Mouse (Mus musculus) olfactory bulb, adult 2 months (tissue): ENCODE measurements around the gene Ccdc12.

Experiments used
- CTCF ChIP-seq: fragments of 200-500 bp; IDR thresholded peaks from 2 replicates; pipeline ENCODE4 v1.5.1; 2012; ENCODE audit warnings: low read depth, mild to moderate bottlenecking, low read length, moderate library complexity; ENCODE audit not compliant: insufficient read depth
- POLR2A ChIP-seq: fragments of 200-500 bp; IDR thresholded peaks from 2 replicates; pipeline ENCODE4 v1.6.1; 2012; ENCODE audit warnings: mild to moderate bottlenecking, low read depth, low read length, moderate library complexity; ENCODE audit not compliant: insufficient read depth

DNA sequence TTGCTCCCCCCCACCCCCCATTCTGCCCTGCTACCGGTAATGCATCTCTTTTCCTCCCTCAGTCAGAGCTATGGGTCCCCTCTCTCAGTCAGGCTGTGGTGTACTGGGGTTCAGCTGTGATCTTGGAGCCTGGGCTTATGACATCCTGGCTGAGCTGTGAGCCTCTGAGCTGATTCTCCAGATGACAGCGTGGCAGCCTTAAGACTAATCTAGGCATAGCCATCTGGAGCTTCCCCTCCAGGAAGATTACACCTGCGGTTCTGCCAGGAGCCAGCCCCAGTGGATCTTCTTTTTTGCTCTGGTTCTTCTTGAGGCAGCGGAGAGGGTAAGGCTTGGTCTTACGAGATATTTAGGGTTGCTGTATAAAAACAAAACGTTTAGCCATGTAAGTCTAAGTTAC is 55.7 kb downstream of the Ccdc12 start:
- TF ChIP-seq CTCF (no peak), POLR2A (no peak)
